Mouse (Mus musculus) liver, embryonic 13.5 days (tissue): ENCODE results near the gene Aifm2. TPM values are rescaled to one million over a fixed set of nuclear protein-coding genes. Genes with fewer than 3 reads are reported as not detected.

Experiments used
- ATAC-seq: fragments of 200-750 bp; cut with Nextera tagmentation; 2 replicates; pipeline ENCODE4 v1.8.0; 2017; ENCODE audit warnings: low read depth, mild to moderate bottlenecking, moderate number of reproducible peaks, moderate library complexity
- DNase-seq: peaks from one replicate; pipeline ENCODE4 v3.0.0; 2022
- H3K27ac ChIP-seq: fragments of 300-500 bp; sonication (generic); 2 replicates; pipeline ENCODE4 v1.5.1; 2015; ENCODE audit warnings: moderate library complexity, mild to moderate bottlenecking, inconsistent platforms
- H3K27me3 ChIP-seq: fragments of 300-500 bp; sonication (generic); 2 replicates; pipeline ENCODE4 v1.6.1; 2015; ENCODE audit warnings: mild to moderate bottlenecking, inconsistent platforms
- H3K36me3 ChIP-seq: fragments of 300-500 bp; sonication (generic); 2 replicates; pipeline ENCODE4 v1.6.1; 2015; ENCODE audit warnings: mild to moderate bottlenecking, inconsistent platforms
- H3K4me1 ChIP-seq: fragments of 300-500 bp; sonication (generic); replicated peaks from 2 replicates; pipeline ENCODE4 v1.6.1; 2015; ENCODE audit warnings: inconsistent platforms
- H3K4me2 ChIP-seq: fragments of 300-500 bp; sonication (generic); 2 replicates; pipeline ENCODE4 v1.6.1; 2015; ENCODE audit warnings: inconsistent platforms, mild to moderate bottlenecking, moderate library complexity
- H3K4me3 ChIP-seq: fragments of 300-500 bp; sonication (generic); replicated peaks from 2 replicates; pipeline ENCODE4 v1.5.1; 2015; ENCODE audit warnings: mild to moderate bottlenecking, inconsistent platforms
- H3K9ac ChIP-seq: fragments of 300-500 bp; sonication (generic); 2 replicates; pipeline ENCODE4 v1.6.1; 2015; ENCODE audit warnings: mild to moderate bottlenecking, inconsistent platforms
- H3K9me3 ChIP-seq: fragments of 300-500 bp; sonication (generic); replicated peaks from 2 replicates; pipeline ENCODE4 v1.6.1; 2016; ENCODE audit warnings: inconsistent platforms
- WGBS: fragments of 180-500 bp; shearing (Covaris S2); methylation state at CpG from one replicate; pipeline ENCODE4 v1.1.7; 2015; ENCODE audit not compliant: insufficient replicate concordance; 5-methylcytosine and 5-hydroxymethylcytosine counted together
- microRNA-seq: library from miRNA; unstranded; fragments of <30 nt; microRNA quantifications from one replicate; pipeline ENCODE4, GENCODE M21; 2016
- polyA plus RNA-seq: library from polyadenylated mRNA; unstranded; fragments of >200 nt; fragmentation: Nextera tagmentation; extraction: Ambion mirVana; gene quantifications from 2 replicates; pipeline ENCODE4 v1.2.1, GENCODE M21; 2015

The Aifm2 gene
- polyA plus RNA-seq, 1 experiment from 2014 or later: 3.0 TPM

DNA sequence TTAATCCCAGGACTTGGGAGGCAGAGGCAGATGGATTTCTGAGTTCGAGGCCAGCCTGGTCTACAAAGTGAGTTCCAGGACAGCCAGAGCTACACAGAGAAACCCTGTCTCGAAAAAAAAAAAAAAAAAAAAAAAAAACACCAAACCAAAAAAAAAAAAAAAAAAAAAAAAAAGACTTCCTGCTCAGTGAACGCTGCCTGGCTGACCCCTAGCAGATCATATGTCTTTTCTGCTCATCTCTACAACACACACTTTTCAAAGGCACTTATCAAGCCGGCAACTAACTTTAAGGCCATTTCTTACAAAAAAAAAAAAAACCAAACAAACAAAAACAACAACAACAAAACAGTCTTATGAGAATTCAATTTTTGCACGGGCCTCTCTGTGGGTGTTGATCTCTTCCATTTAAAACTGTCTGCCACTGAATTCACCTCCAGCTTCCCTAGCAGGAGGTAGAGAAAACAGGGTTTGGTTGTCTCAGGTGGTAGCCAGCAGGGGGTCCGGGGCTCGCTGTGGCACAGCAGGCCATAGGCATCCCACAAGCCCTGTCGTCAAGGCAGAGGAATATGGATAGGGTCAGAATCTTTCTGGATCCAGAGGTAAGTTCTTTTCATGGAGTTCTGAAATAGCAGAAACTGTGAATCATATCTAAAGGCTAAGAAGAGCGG is 66.5 kb downstream of the Aifm2 start:
- Histone ChIP-seq H3K4me2 (no peak overlapping the region), H3K27ac (no peak overlapping the region), H3K27me3 (peaks cover 46% of the 10 kb centered on the region), H3K9ac (no peak overlapping the region), H3K4me1 (no peaks in the 10 kb centered on the region), H3K4me3 (no peak overlapping the region), H3K36me3 (no peaks in the 10 kb centered on the region), H3K9me3 (no peaks in the 10 kb centered on the region)
- 34% methylated on average over 9 of the region's 9 CpGs for WGBS
- DNase-seq (no peak), ATAC-seq (no peak)

DNA sequence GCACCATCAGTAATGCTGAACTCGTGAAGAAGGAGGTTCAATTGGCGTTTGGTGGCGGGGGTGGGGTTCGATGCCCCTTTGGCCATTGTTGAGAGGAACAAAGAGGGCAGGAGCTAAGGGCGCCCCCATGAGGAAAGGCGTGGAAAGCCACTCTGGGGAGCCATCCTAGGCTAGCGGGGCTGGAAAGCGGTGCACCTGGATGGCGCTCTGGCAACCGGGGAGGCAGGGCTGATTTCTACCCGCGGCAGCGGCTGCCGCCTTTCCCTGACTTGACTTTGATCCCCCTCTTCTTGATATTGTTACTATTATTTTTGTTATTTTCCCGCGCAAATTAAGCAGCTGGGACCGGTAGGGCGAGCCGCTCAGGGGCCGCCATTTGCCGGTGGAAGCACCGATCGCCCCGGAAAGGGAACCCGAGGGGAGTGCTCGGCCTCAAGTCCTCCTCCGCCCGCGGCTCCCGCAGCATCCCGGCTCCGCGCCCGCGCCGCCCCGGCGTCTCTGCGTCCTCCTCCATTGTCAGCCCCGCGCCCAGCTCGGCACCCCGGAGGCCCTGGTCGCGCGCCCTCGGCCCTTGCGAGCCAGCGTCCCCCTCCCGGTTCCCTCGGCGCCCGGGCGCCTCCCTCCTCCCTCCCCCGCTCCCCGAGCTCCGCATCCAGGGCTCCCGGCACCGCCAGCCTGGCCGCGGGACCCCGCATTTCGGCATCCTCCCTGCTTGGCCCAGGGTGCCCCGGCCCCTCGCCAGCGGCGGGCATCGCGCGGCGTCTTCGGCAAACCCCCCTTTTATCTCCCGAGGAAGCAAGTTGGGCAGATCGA is 67.9 kb downstream of the Aifm2 start:
- Histone ChIP-seq H3K4me3 (peak overlapping the region; percentile 60), H3K4me1 (peaks cover 6% of the 10 kb centered on the region; the same call in 1 of the 2 replicates), H3K27ac (no peak overlapping the region), H3K4me2 (peak overlapping the region; percentile 70), H3K27me3 (peaks cover 46% of the 10 kb centered on the region), H3K36me3 (no peaks in the 10 kb centered on the region), H3K9me3 (no peaks in the 10 kb centered on the region), H3K9ac (peak overlapping the region; percentile 53)
- under 1% methylated on average over 72 of the region's 74 CpGs for WGBS
- ATAC-seq (no peak), DNase-seq (no peak)

DNA sequence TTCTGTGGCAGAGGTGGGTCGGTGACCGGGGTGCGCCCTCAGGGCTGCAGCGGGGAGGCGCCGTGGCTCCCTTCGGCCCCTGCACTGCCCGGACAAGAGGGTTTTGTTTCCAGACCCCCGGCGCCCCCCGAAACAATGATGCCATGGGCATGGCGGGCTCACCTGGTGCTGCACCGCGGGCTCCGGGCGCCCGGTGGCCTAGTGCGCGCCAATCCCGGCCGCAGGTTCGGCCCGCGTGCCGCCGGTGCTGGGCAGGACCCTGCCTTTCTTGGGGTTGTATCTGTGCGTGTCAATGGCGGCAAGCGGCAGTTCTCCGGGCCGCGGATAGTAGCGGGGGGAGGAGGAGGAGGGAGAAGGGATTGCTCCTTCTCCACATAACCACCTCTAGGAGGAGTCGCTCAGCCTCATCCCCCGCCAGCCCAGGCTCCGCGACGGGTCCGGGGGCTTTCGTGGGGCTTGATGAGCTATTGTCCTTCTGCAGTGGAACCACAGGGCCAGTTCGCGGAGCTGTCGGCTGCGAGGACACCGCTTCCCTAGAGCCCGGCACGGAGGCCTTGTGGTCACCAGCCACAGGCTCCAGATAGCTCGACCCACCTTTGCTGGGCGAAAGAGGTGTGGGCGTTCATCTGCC is 68.7 kb downstream of the Aifm2 start, which contains the start of gene H2afy2:
Gene H2afy2 (minus strand): TSS at position 527 of the 631 bp plus-strand sequence.
- no peak for ATAC-seq
- Histone ChIP-seq H3K4me2 (peak within 1 kb of the TSS; percentile 70), H3K36me3 (no peaks in the 10 kb centered on the region), H3K27me3 (peaks cover 46% of the 10 kb centered on the region), H3K4me1 (peaks cover 6% of the 10 kb centered on the region; the same call in 1 of the 2 replicates), H3K9ac (peak within 1 kb of the TSS; percentile 53), H3K4me3 (peak within 1 kb of the TSS; percentile 60), H3K27ac (no peak within 1 kb of the TSS), H3K9me3 (no peaks in the 10 kb centered on the region)
- DNase-seq: no peak
- WGBS: 2% methylated on average over 50 of the region's 50 CpGs

DNA sequence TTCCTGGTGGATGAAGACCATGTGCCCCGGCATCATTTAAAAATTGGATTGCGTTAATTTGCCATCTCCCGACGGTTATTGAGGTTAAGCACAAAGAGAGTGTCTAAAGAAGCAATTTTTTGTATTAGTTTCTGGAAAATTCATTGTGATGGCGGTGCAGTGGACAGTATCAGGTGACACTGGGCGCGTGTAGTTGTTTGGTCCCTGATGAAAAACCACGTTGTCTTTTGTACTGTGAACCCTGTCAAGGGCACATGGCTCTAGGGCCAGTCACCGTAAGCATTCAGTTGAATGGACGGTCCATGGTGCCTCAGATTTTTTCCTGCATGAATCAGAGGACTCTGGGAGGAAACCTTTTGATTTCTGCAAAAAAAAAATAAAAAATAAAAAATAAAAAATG is 69.4 kb downstream of the Aifm2 start:
- no peaks in the 10 kb centered on the region for H3K9me3 ChIP-seq
- H3K36me3 ChIP-seq: no peaks in the 10 kb centered on the region
- H3K27me3 ChIP-seq: peaks cover 46% of the 10 kb centered on the region
- H3K4me2 ChIP-seq: peak overlapping the region; percentile 70
- no peak overlapping the region for H3K9ac ChIP-seq
- H3K4me3 ChIP-seq: peak overlapping the region; percentile 60
- DNase-seq: no peak
- 37% methylated on average over 10 of the region's 10 CpGs for WGBS
- no peak overlapping the region for H3K27ac ChIP-seq
- peaks cover 6% of the 10 kb centered on the region; the same call in 1 of the 2 replicates for H3K4me1 ChIP-seq
- no peak for ATAC-seq

DNA sequence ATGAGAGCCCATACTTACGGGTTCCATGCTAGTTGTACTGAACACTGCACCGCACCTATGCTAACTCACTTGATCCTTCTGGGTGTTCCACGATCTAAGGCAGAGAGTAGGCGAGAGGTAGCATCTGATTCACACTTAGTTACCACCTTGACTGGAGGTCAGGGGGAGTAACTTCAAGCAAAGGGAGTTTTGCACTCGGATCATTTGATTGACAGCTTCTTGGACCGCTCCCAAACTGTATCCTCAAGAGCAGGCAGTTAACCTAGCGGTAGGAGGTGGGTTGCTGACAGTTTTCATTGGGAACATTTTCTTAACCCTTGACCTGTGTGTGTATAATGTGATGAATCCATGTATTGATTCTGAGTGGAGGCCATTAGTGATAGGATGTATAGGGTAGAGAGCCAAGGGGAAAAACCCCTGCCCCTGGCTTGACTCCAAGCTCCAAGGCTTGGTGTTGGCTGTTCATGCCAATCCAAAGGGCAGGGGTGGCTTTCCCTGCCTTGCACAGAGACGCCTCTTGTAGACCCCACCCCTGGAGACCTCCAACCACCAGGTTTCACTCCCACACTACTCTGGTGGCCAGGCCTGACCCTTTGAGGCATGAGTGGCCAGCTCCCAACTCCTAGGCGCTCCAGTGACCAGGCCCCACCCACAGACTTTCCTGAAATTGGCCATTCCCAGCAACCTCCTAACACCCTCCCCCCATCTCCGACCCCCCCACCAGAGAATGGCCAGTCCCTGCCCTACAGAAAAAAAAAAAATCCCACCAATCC is 72.7 kb downstream of the Aifm2 start:
- Histone ChIP-seq H3K27ac (no peak overlapping the region), H3K9ac (no peak overlapping the region), H3K4me1 (peaks cover 6% of the 10 kb centered on the region; the same call in 1 of the 2 replicates), H3K4me3 (no peak overlapping the region), H3K4me2 (no peak overlapping the region), H3K36me3 (no peaks in the 10 kb centered on the region), H3K9me3 (no peaks in the 10 kb centered on the region), H3K27me3 (peaks cover 32% of the 10 kb centered on the region)
- no peak for DNase-seq
- WGBS: 53% methylated on average over 10 of the region's 10 CpGs
- no peak for ATAC-seq

DNA sequence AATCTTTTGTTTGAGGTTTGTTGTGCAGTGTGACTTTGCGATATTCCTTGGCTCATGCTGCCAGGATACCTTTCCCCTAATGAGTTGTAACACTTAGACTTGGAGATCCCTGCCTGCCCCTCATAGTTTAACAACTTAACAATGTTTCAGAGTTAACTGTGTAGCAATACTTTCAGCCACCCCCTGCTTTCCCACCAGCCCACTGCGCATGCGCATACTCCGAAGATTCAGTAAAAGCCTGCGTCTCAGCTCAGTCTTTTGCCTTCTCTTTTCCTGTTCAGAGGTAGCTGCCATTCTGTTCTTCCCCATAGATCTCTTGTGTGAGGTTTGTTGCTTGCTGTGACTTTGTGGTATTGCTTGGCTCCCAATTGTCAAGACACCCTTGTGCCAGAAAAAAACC is 73.4 kb downstream of the Aifm2 start:
- WGBS: 86% methylated on average over 5 of the region's 5 CpGs
- DNase-seq (no peak), ATAC-seq (no peak)

More for the DNA sequence above, 73.4 kb downstream of the Aifm2 start:
- no peaks in the 10 kb centered on the region for H3K36me3 ChIP-seq
- no peak overlapping the region for H3K27ac ChIP-seq
- H3K4me2 ChIP-seq: no peak overlapping the region
- peaks cover 6% of the 10 kb centered on the region; the same call in 1 of the 2 replicates for H3K4me1 ChIP-seq
- H3K9me3 ChIP-seq: no peaks in the 10 kb centered on the region
- H3K27me3 ChIP-seq: peaks cover 25% of the 10 kb centered on the region
- H3K4me3 ChIP-seq: no peak overlapping the region
- H3K9ac ChIP-seq: no peak overlapping the region

Small RNA genes within 50 kb of the gene (microRNA-seq; reads per million reads assigned to microRNA genes)
- not detected for gene Mir5108

Other genes with a start within 250 kb of the Aifm2 start
- 7.8 and 8.1 TPM in 2 replicates for gene Lrrc20, start 239.5 kb upstream of the Aifm2 start, polyA plus RNA-seq
- gene Npffr1, start 119.8 kb upstream of the Aifm2 start, polyA plus RNA-seq: 0.02 TPM in 1 of 2 replicates, not detected in the other
- gene Ppa1, start 66.7 kb upstream of the Aifm2 start, polyA plus RNA-seq: 140 and 158 TPM in 2 replicates
- 89.1 and 99.9 TPM in 2 replicates for gene Sar1a, start 35.0 kb upstream of the Aifm2 start, polyA plus RNA-seq
- gene Tysnd1, start 19.7 kb upstream of the Aifm2 start, polyA plus RNA-seq: 19.2 and 19.6 TPM in 2 replicates
- 6.4 and 6.8 TPM in 2 replicates for gene H2afy2, start 68.9 kb downstream of the Aifm2 start, polyA plus RNA-seq